Mouse (Mus musculus): ENCODE measurements around the gene Fam193b. TPM values are rescaled to one million over a fixed set of nuclear protein-coding genes. Genes with fewer than 3 reads are reported as not detected.

The Fam193b gene
- polyA plus RNA-seq, 1 experiment from 2014 or later, result 37.0 TPM

DNA sequence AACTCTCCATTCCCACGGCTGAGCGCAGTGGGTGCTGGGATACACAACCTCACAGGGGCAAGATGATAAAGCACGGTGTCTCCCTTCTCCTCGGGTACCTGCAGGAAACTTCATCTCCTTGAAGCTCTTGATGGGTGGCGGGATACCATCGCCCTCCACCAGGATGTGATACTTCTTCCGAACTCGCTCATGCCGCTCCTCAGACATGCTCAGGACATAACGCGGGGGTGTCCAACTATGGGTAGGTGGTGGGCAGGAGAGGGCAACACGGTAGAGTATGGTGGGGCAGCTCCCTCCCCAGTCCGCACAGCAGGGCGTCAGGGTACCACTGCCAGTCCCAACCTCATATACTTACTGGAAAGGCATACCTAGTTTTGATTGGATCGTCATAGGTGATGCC, 35.7 kb downstream of the Fam193b start:
- 92% methylated on average over 15 of the region's 15 CpGs for WGBS
- Histone ChIP-seq H3K9me3 (replicated peaks; ENCODE audit: control insufficient read depth, low read length) (no peaks in the 10 kb centered on the region), H3K4me3 (ENCODE audit: low read depth, low read length) (peak overlapping the region; percentile 87), H3K27me3 (ENCODE audit: control insufficient read depth, insufficient read depth, low read length) (no peaks in the 10 kb centered on the region), H3K36me3 (replicated peaks; ENCODE audit: control insufficient read depth, insufficient read depth, low read depth, low read length) (peaks cover 20% of the 10 kb centered on the region), H3K9ac (replicated peaks; ENCODE audit: low read length) (no peak overlapping the region), H3K27ac (replicated peaks; ENCODE audit: low read depth, low read length) (no peak overlapping the region), H3K4me2 (ENCODE audit: low read depth, low read length) (no peak overlapping the region), H3K4me1 (ENCODE audit: control insufficient read depth, insufficient read depth, low read length) (no peaks in the 10 kb centered on the region)
- no peak for ATAC-seq (replicated peaks; ENCODE audit: insufficient number of reproducible peaks, low FRiP score, low TSS enrichment, low read depth)
- DNase-seq (ENCODE audit: low spot score), result no peak

DNA sequence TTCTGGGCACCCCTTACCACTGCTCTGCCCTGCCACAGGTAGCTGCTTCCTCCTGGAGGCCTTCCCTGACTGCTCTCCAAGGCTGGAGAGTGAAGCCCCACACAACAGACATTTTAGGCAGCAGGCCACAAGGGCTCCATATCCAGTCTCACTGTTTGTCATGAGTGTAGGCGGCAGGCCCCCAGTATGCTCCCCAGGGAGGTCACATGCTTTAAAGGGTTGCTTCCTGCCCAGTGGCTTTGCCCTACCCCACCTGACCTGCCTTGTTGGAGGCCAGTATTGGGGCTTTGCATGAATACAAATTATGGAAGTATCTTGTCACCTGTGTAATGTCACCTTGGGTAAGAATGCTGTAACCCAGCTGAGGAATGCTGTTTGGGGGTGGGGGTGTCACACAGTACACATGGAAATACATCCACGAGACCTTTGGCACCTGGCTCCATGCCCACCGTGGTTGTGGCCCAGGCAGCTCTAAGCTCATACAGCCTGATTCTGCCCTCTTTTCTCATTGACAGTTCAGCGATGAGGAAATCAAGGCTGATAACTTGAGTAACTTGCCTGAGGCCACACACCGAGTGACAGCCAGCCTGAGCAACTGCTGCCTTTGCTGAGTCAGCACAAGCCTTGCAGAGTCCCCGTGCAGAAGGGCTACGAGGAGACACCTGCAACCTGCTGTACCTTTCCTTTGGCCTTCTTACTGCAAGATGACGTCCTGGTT, 41.6 kb downstream of the Fam193b start, which contains the start of gene Dok3:
Dok3 (minus strand) TSS at position 99 of the 718 bp plus-strand sequence.
- no peaks in the 10 kb centered on the region for H3K27me3 ChIP-seq (ENCODE audit: control insufficient read depth, insufficient read depth, low read length)
- no peak within 1 kb of the TSS for H3K4me3 ChIP-seq (ENCODE audit: low read depth, low read length)
- H3K9ac ChIP-seq (replicated peaks; ENCODE audit: low read length), result no peak within 1 kb of the TSS
- no peak within 1 kb of the TSS for H3K4me2 ChIP-seq (ENCODE audit: low read depth, low read length)
- no peaks in the 10 kb centered on the region for H3K4me1 ChIP-seq (ENCODE audit: control insufficient read depth, insufficient read depth, low read length)
- H3K36me3 ChIP-seq (replicated peaks; ENCODE audit: control insufficient read depth, insufficient read depth, low read depth, low read length), result peaks cover 19% of the 10 kb centered on the region
- 81% methylated on average over 8 of the region's 8 CpGs for WGBS
- no peak within 1 kb of the TSS for H3K27ac ChIP-seq (replicated peaks; ENCODE audit: low read depth, low read length)
- H3K9me3 ChIP-seq (replicated peaks; ENCODE audit: control insufficient read depth, low read length), result no peaks in the 10 kb centered on the region
- ATAC-seq (replicated peaks; ENCODE audit: insufficient number of reproducible peaks, low FRiP score, low TSS enrichment, low read depth) (no peak), DNase-seq (ENCODE audit: low spot score) (no peak)

DNA sequence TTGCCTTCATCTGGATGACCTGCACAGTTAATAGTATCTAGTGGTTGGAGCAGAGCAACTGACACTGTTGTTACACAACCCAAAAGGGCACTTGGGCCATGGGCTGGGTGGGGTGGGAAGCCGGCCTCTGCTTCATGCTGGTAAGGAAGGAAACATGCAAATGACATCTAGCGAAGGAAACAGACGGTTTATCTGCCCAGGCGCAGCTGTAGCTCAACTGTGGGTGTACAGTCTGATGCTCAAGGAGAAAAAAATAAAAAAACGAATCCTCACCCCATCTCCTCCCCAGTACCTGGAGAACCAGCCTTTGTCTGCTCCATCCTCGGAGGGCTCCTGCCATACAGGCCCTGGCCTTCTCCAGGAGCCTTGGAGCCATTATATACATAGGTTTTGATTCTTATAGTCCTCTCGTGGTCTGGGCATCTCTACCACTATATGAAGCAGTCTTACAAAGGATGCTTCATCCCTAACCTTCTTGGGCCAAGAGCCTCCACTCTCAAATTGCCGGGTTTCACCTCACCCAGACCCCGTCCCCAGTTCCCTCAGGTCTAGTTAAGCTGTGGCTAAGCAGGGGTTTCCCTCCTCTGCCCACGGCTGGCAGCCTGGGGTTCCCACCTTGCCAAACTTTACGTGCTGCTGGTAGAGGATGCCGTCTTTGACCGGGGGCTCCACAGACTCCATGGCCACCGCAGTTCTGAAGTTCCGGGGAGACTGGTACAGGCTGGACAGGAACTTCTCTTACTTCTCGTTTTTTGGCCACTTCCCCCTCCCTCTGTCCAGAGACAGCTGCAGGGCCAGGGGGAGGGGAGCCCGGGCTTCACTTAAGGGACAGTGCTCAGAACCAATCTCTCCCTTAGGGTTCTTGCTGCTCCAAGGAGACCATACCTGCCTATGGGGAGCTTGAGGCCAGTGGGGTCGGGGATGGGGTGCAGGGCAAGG, 42.8 kb downstream of the Fam193b start:
- no peak overlapping the region for H3K9ac ChIP-seq (replicated peaks; ENCODE audit: low read length)
- no peaks in the 10 kb centered on the region for H3K27me3 ChIP-seq (ENCODE audit: control insufficient read depth, insufficient read depth, low read length)
- H3K27ac ChIP-seq (replicated peaks; ENCODE audit: low read depth, low read length), result no peak overlapping the region
- no peak for ATAC-seq (replicated peaks; ENCODE audit: insufficient number of reproducible peaks, low FRiP score, low TSS enrichment, low read depth)
- H3K4me3 ChIP-seq (ENCODE audit: low read depth, low read length), result no peak overlapping the region
- no peak for DNase-seq (ENCODE audit: low spot score)
- H3K4me1 ChIP-seq (ENCODE audit: control insufficient read depth, insufficient read depth, low read length), result peaks cover 4% of the 10 kb centered on the region; the same call in 1 of the 2 replicates
- 79% methylated on average over 18 of the region's 18 CpGs for WGBS
- no peak overlapping the region for H3K4me2 ChIP-seq (ENCODE audit: low read depth, low read length)
- peaks cover 19% of the 10 kb centered on the region for H3K36me3 ChIP-seq (replicated peaks; ENCODE audit: control insufficient read depth, insufficient read depth, low read depth, low read length)
- H3K9me3 ChIP-seq (replicated peaks; ENCODE audit: control insufficient read depth, low read length), result no peaks in the 10 kb centered on the region

DNA sequence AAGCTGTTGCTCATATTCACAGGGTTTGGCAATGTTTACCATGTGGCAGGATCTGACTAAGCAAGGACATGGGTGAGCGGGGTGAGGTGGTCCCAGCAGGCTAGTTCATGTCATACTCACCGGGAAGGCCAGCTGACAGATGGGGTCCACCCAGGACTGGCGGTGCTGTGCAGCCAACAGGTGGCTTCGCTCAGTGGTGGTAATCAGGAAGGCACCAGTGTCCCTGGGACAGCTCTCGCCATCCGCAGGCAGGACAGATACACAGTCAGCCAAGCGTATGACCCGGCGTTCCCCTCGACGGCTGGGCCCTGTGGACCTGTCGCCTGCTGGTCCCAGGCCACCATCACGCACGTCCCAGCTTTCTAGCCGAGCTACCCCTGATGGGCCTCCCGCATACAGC, 43.7 kb downstream of the Fam193b start:
- DNase-seq (ENCODE audit: low spot score) (no peak), ATAC-seq (replicated peaks; ENCODE audit: insufficient number of reproducible peaks, low FRiP score, low TSS enrichment, low read depth) (no peak)
- Histone ChIP-seq H3K4me3 (ENCODE audit: low read depth, low read length) (no peak overlapping the region), H3K27me3 (ENCODE audit: control insufficient read depth, insufficient read depth, low read length) (no peaks in the 10 kb centered on the region), H3K4me2 (ENCODE audit: low read depth, low read length) (no peak overlapping the region), H3K27ac (replicated peaks; ENCODE audit: low read depth, low read length) (no peak overlapping the region), H3K9ac (replicated peaks; ENCODE audit: low read length) (no peak overlapping the region), H3K9me3 (replicated peaks; ENCODE audit: control insufficient read depth, low read length) (no peaks in the 10 kb centered on the region), H3K4me1 (ENCODE audit: control insufficient read depth, insufficient read depth, low read length) (peaks cover 4% of the 10 kb centered on the region; the same call in 1 of the 2 replicates), H3K36me3 (replicated peaks; ENCODE audit: control insufficient read depth, insufficient read depth, low read depth, low read length) (peaks cover 19% of the 10 kb centered on the region)
- WGBS, result 87% methylated on average over 16 of the region's 16 CpGs

DNA sequence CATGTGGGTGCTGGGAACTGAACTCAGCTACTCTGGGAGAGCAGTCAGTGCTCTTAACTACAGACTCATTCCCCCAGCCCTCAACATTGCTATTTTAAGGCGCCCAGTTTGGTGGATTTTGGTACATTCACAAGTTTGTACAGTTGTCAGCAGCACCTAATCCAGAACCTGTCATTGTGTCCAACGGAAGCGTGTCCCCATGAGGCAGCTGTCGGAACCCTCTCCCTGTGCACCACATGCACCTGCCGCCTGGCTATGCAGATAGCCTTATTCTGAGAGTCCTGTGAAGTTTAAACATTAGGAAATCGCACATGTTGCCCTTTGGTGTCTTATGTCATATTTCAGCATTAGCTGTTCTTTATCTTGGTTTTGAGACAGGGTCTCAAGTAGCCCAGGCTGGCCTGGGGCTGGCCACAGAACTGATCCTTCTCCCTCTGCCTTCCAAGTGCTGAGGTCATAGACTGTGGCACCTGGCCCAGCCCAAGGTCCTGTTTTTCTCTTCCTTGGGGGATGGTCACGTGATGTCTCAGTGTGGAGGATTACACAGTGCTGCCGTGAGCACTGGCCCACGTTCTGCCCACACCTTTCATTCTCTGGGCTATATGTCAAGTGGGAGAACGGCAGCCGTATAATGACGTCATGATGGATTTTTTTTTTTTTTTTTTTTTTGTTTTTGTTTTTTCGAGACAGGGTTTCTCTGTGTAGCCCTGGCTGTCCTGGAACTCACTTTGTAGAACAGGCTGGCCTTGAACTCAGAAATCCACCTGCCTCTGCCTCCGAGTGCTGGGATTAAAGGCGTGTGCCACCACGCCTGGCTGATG, 45.0 kb downstream of the Fam193b start:
- Histone ChIP-seq H3K27me3 (ENCODE audit: control insufficient read depth, insufficient read depth, low read length) (no peaks in the 10 kb centered on the region), H3K4me3 (ENCODE audit: low read depth, low read length) (no peak overlapping the region), H3K9ac (replicated peaks; ENCODE audit: low read length) (no peak overlapping the region), H3K9me3 (replicated peaks; ENCODE audit: control insufficient read depth, low read length) (no peaks in the 10 kb centered on the region), H3K27ac (replicated peaks; ENCODE audit: low read depth, low read length) (no peak overlapping the region), H3K36me3 (replicated peaks; ENCODE audit: control insufficient read depth, insufficient read depth, low read depth, low read length) (peaks cover 11% of the 10 kb centered on the region), H3K4me2 (ENCODE audit: low read depth, low read length) (no peak overlapping the region), H3K4me1 (ENCODE audit: control insufficient read depth, insufficient read depth, low read length) (peaks cover 4% of the 10 kb centered on the region; the same call in 1 of the 2 replicates)
- WGBS, result 77% methylated on average over 16 of the region's 16 CpGs
- DNase-seq (ENCODE audit: low spot score), result no peak
- no peak for ATAC-seq (replicated peaks; ENCODE audit: insufficient number of reproducible peaks, low FRiP score, low TSS enrichment, low read depth)

DNA sequence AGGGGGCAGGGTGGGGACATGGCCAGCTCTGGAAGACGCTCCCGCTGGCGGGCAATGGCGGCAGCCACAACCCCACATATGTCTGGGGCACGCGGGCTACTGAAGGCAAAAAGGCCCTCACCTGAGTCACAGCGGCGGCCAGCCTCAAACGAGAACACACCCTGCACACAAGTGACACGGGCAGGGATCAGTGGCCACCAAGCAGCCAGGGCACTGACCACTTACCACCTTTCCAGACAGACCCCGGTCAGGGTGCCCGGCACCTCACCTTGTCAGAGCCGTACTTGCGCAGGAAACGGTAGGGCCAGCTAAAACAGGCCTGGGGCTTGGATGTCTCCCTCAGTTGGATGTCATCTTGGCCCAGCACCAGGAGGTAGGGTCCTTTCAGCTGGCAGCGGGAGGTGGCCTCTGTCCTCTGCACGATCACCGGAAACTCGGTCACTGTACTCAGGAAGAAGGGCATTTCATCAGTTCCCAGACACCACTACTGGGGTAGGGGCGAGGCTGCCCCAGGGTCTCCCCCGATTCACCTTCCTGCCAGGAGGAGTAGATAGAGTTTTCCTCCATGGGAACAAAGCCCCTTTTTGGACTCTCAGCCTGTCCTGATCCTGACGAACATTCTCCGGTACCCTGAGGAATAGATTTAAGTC, 46.8 kb downstream of the Fam193b start:
- H3K27me3 ChIP-seq (ENCODE audit: control insufficient read depth, insufficient read depth, low read length), result no peaks in the 10 kb centered on the region
- WGBS, result 85% methylated on average over 23 of the region's 23 CpGs
- peaks cover 4% of the 10 kb centered on the region; the same call in 1 of the 2 replicates for H3K4me1 ChIP-seq (ENCODE audit: control insufficient read depth, insufficient read depth, low read length)
- H3K9ac ChIP-seq (replicated peaks; ENCODE audit: low read length), result no peak overlapping the region
- no peak overlapping the region for H3K4me2 ChIP-seq (ENCODE audit: low read depth, low read length)
- no peaks in the 10 kb centered on the region for H3K9me3 ChIP-seq (replicated peaks; ENCODE audit: control insufficient read depth, low read length)
- H3K4me3 ChIP-seq (ENCODE audit: low read depth, low read length), result no peak overlapping the region
- DNase-seq (ENCODE audit: low spot score), result no peak
- no peak overlapping the region for H3K27ac ChIP-seq (replicated peaks; ENCODE audit: low read depth, low read length)
- no peaks in the 10 kb centered on the region for H3K36me3 ChIP-seq (replicated peaks; ENCODE audit: control insufficient read depth, insufficient read depth, low read depth, low read length)
- ATAC-seq (replicated peaks; ENCODE audit: insufficient number of reproducible peaks, low FRiP score, low TSS enrichment, low read depth), result no peak

DNA sequence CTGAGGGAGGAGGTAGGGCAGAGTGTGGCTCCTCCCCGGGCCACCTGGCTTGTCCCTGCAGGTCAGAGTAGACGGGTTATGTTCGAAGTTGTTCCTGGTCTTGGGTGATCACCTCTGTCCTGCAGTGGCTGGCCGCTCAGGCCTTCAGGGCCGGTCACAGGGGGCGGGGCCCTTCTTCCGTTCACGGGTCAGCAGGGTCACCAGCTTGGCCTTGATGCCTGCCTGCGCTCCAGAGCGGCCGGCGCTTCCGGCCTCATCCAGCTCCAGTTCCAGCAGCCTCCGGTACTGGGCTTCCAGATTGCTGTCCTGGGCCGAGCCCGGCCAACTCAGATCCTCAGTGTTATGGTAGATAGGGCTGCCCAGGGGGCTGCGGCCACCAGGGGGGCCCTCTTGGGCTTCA, 47.6 kb downstream of the Fam193b start:
- ATAC-seq (replicated peaks; ENCODE audit: insufficient number of reproducible peaks, low FRiP score, low TSS enrichment, low read depth) (0 out of 2 replicates have a peak, but pooled peaks have one; percentile 35), DNase-seq (ENCODE audit: low spot score) (no peak)
- Histone ChIP-seq H3K4me3 (ENCODE audit: low read depth, low read length) (no peak overlapping the region), H3K36me3 (replicated peaks; ENCODE audit: control insufficient read depth, insufficient read depth, low read depth, low read length) (no peaks in the 10 kb centered on the region), H3K27ac (replicated peaks; ENCODE audit: low read depth, low read length) (no peak overlapping the region), H3K9me3 (replicated peaks; ENCODE audit: control insufficient read depth, low read length) (no peaks in the 10 kb centered on the region), H3K27me3 (ENCODE audit: control insufficient read depth, insufficient read depth, low read length) (no peaks in the 10 kb centered on the region), H3K4me1 (ENCODE audit: control insufficient read depth, insufficient read depth, low read length) (peaks cover 4% of the 10 kb centered on the region; the same call in 1 of the 2 replicates), H3K4me2 (ENCODE audit: low read depth, low read length) (no peak overlapping the region; the same call in 1 of the 2 replicates), H3K9ac (replicated peaks; ENCODE audit: low read length) (no peak overlapping the region)
- WGBS, result 28% methylated on average over 17 of the region's 17 CpGs

Data from embryonic facial prominence, embryonic 11.5 days (tissue).